Mouse (Mus musculus) cortical plate, adult 2 months (tissue): ENCODE measurements around the gene Pdcd4. TPM values are rescaled to one million over a fixed set of nuclear protein-coding genes. Genes with fewer than 3 reads are reported as not detected.
"Not testable (repeated sequence)": the region's sequence is repeated elsewhere in the genome, so short reads cannot be mapped to it uniquely, and the experiment has no call there.

Experiments used
- H3K27ac ChIP-seq: fragments of 200-500 bp; 2 replicates; pipeline ENCODE4 v1.5.1; 2012; ENCODE audit warnings: low read length, control low read depth, inconsistent platforms; ENCODE audit not compliant: insufficient read depth
- H3K4me1 ChIP-seq: fragments of 200-500 bp; 2 replicates; pipeline ENCODE4 v1.6.1; 2011; ENCODE audit warnings: low read length; ENCODE audit not compliant: control insufficient read depth, insufficient read depth
- H3K4me3 ChIP-seq: fragments of 200-500 bp; 2 replicates; pipeline ENCODE4 v1.5.1; 2011; ENCODE audit warnings: mild to moderate bottlenecking, low read length, control low read depth; ENCODE audit not compliant: insufficient read depth
- CTCF ChIP-seq: fragments of 200-500 bp; IDR thresholded peaks from 2 replicates; pipeline ENCODE4 v1.5.1; 2011; ENCODE audit warnings: mild to moderate bottlenecking, control low read depth, low read length; ENCODE audit not compliant: insufficient read depth; ENCODE audit errors: extremely low read depth
- POLR2A ChIP-seq: fragments of 200-500 bp; IDR thresholded peaks from 2 replicates; pipeline ENCODE4 v1.6.1; 2011; ENCODE audit warnings: mild to moderate bottlenecking, low read length, control low read depth; ENCODE audit not compliant: insufficient read depth; ENCODE audit errors: extremely low read depth
- polyA plus RNA-seq: library from polyadenylated mRNA; depleted of rRNA; stranded (reverse); fragments of >200 nt; gene quantifications from 2 replicates; pipeline ENCODE4 v1.2.3, GENCODE M21; 2012

Gene Pdcd4
- polyA plus RNA-seq, 1 experiment, result 54.9 TPM

- Histone ChIP-seq H3K27ac (no peak overlapping the region), H3K4me1 (no peaks in the 10 kb centered on the region)
- TF ChIP-seq POLR2A (no peak), CTCF (no peak)
Measured at GRCm38 (mm10) chr19:53919541-53919940, 27.5 kb downstream of the Pdcd4 start.

GRCm38 (mm10) chr19:53921996-53922395 lies 30.0 kb downstream of the Pdcd4 start:
- not testable (repeated sequence) for H3K27ac ChIP-seq, H3K4me1 ChIP-seq, H3K4me3 ChIP-seq

More at GRCm38 (mm10) chr19:53919541-53919940, 27.5 kb downstream of the Pdcd4 start:
- H3K4me3 ChIP-seq, result no peak overlapping the region

- Histone ChIP-seq H3K4me1 (no peaks in the 10 kb centered on the region), H3K27ac (no peak overlapping the region), H3K4me3 (no peak overlapping the region)
- TF ChIP-seq POLR2A (no peak), CTCF (no peak)
Measured at GRCm38 (mm10) chr19:53925338-53925751, 33.3 kb downstream of the Pdcd4 start.

GRCm38 (mm10) chr19:53926705-53927104 lies 34.7 kb downstream of the Pdcd4 start:
- no peak overlapping the region for H3K4me3 ChIP-seq
- no peaks in the 10 kb centered on the region for H3K4me1 ChIP-seq
- no peak for TF ChIP-seq CTCF
- no peak for TF ChIP-seq POLR2A
- no peak overlapping the region for H3K27ac ChIP-seq

GRCm38 (mm10) chr19:53929218-53929617 lies 37.2 kb downstream of the Pdcd4 start:
- no peak overlapping the region for H3K27ac ChIP-seq
- H3K4me3 ChIP-seq, result no peak overlapping the region
- TF ChIP-seq POLR2A (no peak), CTCF (no peak)
- H3K4me1 ChIP-seq, result no peaks in the 10 kb centered on the region; the same call in 1 of the 2 replicates

GRCm38 (mm10) chr19:53933050-53933449 lies 41.0 kb downstream of the Pdcd4 start:
- TF ChIP-seq CTCF (no peak), POLR2A (no peak)
- Histone ChIP-seq H3K27ac (no peak overlapping the region), H3K4me1 (no peaks in the 10 kb centered on the region; the same call in 1 of the 2 replicates), H3K4me3 (no peak overlapping the region)

DNA sequence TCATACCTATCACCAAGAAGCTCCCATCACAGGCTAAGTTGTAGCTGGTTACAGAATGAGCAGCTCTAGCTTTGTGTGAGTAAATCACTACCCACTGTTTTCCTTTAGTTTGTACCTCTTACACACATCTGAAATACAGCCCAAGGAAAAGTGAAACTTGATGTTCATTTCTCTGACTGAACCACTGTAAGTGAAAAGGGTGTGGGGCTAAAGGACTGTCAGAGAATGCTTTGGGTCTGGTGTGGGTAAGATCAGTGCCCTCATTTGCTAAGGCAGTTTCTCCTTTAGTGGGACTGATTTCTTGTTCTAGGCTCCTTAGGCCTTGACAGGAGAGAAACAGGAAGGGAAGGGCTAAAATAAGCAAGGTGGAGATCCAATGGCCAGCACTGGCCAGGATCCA lies 42.0 kb downstream of the Pdcd4 start:
- 0 out of 2 replicates have a peak overlapping the region, but pooled peaks have one; percentile 53 for H3K27ac ChIP-seq
- TF ChIP-seq POLR2A (no peak), CTCF (no peak)
- no peaks in the 10 kb centered on the region; the same call in 1 of the 2 replicates for H3K4me1 ChIP-seq
- no peak overlapping the region for H3K4me3 ChIP-seq

DNA sequence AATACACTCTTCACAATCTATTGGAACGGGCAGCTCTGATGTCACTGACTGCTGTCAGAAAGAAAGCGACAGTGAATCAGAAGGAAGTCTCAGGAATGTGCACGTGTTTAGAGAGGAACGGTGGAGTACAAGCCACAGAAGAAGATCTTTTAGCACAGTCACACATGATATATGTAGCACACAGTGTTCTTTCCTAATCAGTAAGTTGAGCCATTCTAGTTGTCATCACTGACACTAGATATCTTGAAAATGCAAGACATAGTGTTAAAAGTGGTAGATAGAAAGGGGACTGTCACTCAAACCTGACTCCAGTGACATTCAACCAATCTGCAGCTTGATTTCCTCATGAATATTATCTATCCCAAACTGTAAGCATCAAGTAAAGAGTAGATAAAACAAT lies 47.4 kb downstream of the Pdcd4 start:
- H3K27ac ChIP-seq, result no peak overlapping the region
- no peaks in the 10 kb centered on the region; the same call in 1 of the 2 replicates for H3K4me1 ChIP-seq
- no peak for TF ChIP-seq POLR2A
- TF ChIP-seq CTCF, result no peak
- no peak overlapping the region for H3K4me3 ChIP-seq

- Histone ChIP-seq H3K4me3 (no peak overlapping the region), H3K27ac (no peak overlapping the region), H3K4me1 (peaks cover 2% of the 10 kb centered on the region; the same call in 1 of the 2 replicates)
- TF ChIP-seq CTCF, result no peak
- TF ChIP-seq POLR2A, result no peak
Measured at GRCm38 (mm10) chr19:53941139-53941538, 49.1 kb downstream of the Pdcd4 start.

- Histone ChIP-seq H3K4me1 (peaks cover 2% of the 10 kb centered on the region; the same call in 1 of the 2 replicates), H3K4me3 (no peak overlapping the region), H3K27ac (no peak overlapping the region)
- TF ChIP-seq CTCF, result no peak
- TF ChIP-seq POLR2A, result no peak
Measured at GRCm38 (mm10) chr19:53942342-53942741, 50.3 kb downstream of the Pdcd4 start.
